Mouse (Mus musculus): ENCODE data around the gene Pnpla7.

DNA sequence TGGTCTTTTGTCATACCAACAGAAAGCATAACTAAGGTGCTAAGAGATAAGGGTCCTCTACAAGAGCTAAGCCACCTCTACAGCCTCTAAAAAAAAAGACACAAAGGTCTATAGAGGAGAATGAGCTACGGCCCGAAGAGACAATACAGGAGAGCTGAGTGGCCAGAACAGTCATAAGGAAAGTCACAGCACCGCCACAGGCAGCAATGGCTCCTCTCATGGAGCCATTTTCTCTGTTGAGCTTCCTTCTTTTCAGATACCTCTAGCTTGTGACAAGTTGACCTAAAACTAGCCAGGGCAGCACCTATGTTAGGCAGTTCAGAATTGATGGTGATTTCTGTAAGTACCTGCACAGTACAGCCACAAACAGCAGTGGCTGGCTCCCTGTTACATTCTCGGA, 90.7 kb downstream of the Pnpla7 start:
- no peak for TF ChIP-seq POLR2A (IDR thresholded peaks at IDR 0.05; ENCODE audit: insufficient read length, low read depth)
- no peak for TF ChIP-seq E2F4 (IDR thresholded peaks at IDR 0.05; ENCODE audit: insufficient read depth)
- TF ChIP-seq MAX (IDR thresholded peaks at IDR 0.05; ENCODE audit: low read depth), result no peak
- TF ChIP-seq MYOD1 (IDR thresholded peaks at IDR 0.05; ENCODE audit: control insufficient read depth in 1 of 3, insufficient read length in 2 of 3, low read depth in 2 of 3), result no peak
- no peak for TF ChIP-seq POLR2AphosphoS2 (IDR thresholded peaks at IDR 0.05; ENCODE audit: insufficient read length, low read depth)
- no peak for TF ChIP-seq CEBPB (IDR thresholded peaks at IDR 0.05; ENCODE audit: insufficient read depth, poor library complexity, severe bottlenecking)
- no peak for TF ChIP-seq SRF (IDR thresholded peaks at IDR 0.05; ENCODE audit: control insufficient read depth, insufficient read length, low read depth)
- no peak for TF ChIP-seq TCF12 (IDR thresholded peaks at IDR 0.05; ENCODE audit: insufficient read depth, poor library complexity, severe bottlenecking)
- TF ChIP-seq TCF3 (IDR thresholded peaks at IDR 0.05; ENCODE audit: insufficient read length, low read depth), result no peak

Measured in myocyte (in vitro differentiated cells).